Mouse (Mus musculus): ENCODE data around the gene Ipo7. TPM values are rescaled to one million over a fixed set of nuclear protein-coding genes. Genes with fewer than 3 reads are reported as not detected.

Ipo7 gene
- polyA plus RNA-seq, 1 experiment from 2014 or later, result 22.9 TPM

DNA sequence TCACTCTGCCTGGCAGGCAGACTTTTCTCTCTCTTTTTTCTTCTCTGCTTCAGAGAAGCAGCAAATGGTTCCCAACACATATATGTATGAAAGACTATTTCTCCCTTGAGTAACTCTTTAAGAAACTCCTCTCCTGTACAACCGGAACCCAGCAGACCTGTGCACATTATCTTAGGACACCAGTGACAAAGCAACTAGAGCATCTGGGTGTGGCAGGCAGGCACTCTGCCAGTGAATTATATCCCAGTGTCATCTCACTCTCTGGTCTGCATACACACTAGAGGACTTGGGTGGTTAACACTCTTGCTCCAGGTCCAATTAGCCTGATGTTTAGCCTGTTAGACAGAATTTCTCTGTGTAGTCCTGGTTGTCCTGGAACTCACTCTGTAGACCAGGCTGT is 9.6 kb upstream of the Ipo7 start:
- no peaks in the 10 kb centered on the region for H3K36me3 ChIP-seq (ENCODE audit: control insufficient read depth, insufficient read depth, low read length)
- H3K9me3 ChIP-seq (ENCODE audit: control insufficient read depth, low read length), result no peaks in the 10 kb centered on the region
- no peak overlapping the region for H3K4me2 ChIP-seq (ENCODE audit: low read depth, low read length)
- H3K27me3 ChIP-seq (replicated peaks; ENCODE audit: control insufficient read depth, insufficient read depth, low read length), result no peaks in the 10 kb centered on the region
- DNase-seq (ENCODE audit: low spot score) (no peak), ATAC-seq (ENCODE audit: low read depth) (no peak)
- H3K4me3 ChIP-seq (ENCODE audit: low read depth, low read length), result no peak overlapping the region
- no peaks in the 10 kb centered on the region for H3K4me1 ChIP-seq (ENCODE audit: control insufficient read depth, insufficient read depth, low read length)
- no peak overlapping the region for H3K27ac ChIP-seq (replicated peaks; ENCODE audit: low read depth, low read length)
- WGBS, result 94% methylated on average over 1 of the region's 1 CpGs
- no peak overlapping the region for H3K9ac ChIP-seq (ENCODE audit: low read depth, low read length)

DNA sequence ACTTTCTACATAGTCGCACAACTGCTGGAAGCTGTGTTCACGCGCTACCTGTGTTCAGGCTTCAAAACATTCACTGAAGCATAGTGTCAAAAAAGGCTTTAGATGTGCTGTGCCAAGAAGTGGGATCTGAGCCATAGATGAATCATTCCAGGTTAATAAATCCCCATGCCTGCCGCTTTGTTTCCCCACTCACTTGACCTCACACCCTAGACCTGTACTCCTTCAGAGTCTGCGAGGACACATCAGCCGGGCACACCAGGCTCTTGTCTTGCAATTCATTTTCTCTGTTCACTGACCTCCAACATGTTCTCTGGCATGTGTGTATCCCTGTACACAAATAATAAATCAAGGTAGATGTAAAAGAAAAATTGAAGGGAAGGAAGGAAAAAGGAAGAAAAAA is 9.0 kb upstream of the Ipo7 start:
- Histone ChIP-seq H3K36me3 (ENCODE audit: control insufficient read depth, insufficient read depth, low read length) (no peaks in the 10 kb centered on the region), H3K4me2 (ENCODE audit: low read depth, low read length) (no peak overlapping the region), H3K27me3 (replicated peaks; ENCODE audit: control insufficient read depth, insufficient read depth, low read length) (no peaks in the 10 kb centered on the region), H3K4me1 (ENCODE audit: control insufficient read depth, insufficient read depth, low read length) (no peaks in the 10 kb centered on the region), H3K9ac (ENCODE audit: low read depth, low read length) (no peak overlapping the region), H3K9me3 (ENCODE audit: control insufficient read depth, low read length) (no peaks in the 10 kb centered on the region), H3K4me3 (ENCODE audit: low read depth, low read length) (no peak overlapping the region), H3K27ac (replicated peaks; ENCODE audit: low read depth, low read length) (no peak overlapping the region)
- WGBS, result 88% methylated on average over 6 of the region's 6 CpGs
- ATAC-seq (ENCODE audit: low read depth) (no peak), DNase-seq (ENCODE audit: low spot score) (no peak)

DNA sequence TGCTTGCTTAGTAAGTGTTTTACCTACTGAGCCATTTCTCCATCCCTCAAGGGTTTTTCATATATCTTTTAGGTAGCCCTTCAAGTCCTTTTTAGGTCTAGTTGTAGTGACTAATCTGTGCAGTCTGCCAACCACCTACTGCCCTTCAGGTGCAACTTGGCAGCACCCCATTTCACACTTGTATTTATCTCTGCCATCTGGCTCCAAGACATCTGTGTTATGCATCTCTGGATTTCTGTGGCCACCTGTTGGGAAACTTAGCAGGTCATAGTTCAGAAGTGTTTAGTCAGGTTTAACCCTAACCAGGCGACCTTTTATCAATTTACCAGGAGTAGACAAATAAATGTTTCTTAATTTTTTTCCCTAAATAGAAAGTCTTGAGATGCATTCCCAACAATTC is 6.7 kb upstream of the Ipo7 start:
- H3K36me3 ChIP-seq (ENCODE audit: control insufficient read depth, insufficient read depth, low read length), result no peaks in the 10 kb centered on the region
- no peak overlapping the region for H3K4me2 ChIP-seq (ENCODE audit: low read depth, low read length)
- no peaks in the 10 kb centered on the region for H3K9me3 ChIP-seq (ENCODE audit: control insufficient read depth, low read length)
- H3K4me1 ChIP-seq (ENCODE audit: control insufficient read depth, insufficient read depth, low read length), result no peaks in the 10 kb centered on the region
- H3K27ac ChIP-seq (replicated peaks; ENCODE audit: low read depth, low read length), result no peak overlapping the region
- H3K9ac ChIP-seq (ENCODE audit: low read depth, low read length), result no peak overlapping the region
- ATAC-seq (ENCODE audit: low read depth) (no peak), DNase-seq (ENCODE audit: low spot score) (no peak)
- H3K27me3 ChIP-seq (replicated peaks; ENCODE audit: control insufficient read depth, insufficient read depth, low read length), result no peaks in the 10 kb centered on the region
- WGBS, result 48% methylated on average over 1 of the region's 1 CpGs
- H3K4me3 ChIP-seq (ENCODE audit: low read depth, low read length), result no peak overlapping the region

DNA sequence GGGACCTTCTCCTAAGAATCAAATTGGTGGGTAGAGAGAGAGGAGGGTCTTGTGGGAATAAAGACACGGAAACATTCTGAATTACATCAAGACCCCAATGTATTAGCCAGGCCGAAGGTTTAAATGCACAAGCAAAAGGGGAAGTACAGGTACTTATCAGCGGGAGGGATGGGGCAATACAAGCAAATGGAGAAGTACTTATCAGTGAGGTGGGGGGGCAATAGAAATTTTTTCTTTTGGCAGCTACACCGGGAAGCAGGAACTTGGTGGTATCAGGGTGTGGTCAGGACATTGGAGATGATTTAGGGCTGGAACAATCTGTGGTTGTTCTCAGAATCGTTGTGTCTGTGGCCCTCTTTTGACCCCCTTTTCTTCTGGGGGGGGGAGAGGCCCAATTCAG is 3.8 kb upstream of the Ipo7 start:
- ATAC-seq (ENCODE audit: low read depth) (no peak), DNase-seq (ENCODE audit: low spot score) (no peak)
- no peak overlapping the region for H3K9ac ChIP-seq (ENCODE audit: low read depth, low read length)

DNA sequence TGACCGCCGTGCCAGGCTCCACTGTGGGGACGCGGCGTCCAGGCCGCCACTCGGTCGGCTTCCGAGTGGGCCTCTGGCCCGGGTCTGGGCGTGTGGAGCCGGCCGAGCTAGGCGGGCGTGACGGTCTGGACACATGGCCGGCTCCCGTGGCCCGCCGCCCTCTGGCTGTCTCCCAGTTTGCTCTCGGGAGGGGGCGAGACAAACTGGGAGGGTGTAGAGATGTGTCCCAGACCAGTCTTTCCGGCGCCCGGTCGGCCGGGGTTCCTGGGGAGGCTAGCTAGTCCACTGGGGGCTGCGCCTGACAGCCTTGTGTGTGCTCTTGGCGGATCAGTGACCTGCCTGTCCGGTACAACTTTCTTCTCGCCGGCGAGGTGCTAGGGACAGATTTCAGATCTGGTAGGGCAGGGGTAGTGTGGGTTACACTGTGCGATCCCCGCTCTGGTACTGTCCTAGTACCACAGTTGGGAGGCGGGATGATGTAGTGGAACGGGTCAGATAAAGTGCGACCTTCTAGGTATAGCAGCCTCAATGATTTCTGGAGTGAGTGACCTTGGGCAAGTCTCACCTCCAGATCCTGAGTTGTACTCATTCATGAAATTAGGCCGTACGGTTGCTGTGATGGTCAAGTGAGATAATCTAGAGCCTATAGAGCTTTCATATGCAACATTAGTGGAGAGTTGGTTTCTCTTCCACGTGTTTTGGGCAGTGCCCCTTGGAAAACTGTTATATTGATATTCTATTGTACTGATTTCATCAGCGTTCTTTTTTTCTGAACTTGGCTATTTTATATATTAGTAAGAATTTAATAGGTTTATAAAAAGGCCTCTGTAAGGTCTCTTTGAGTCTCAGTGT is 783 bp downstream of the Ipo7 start:
- WGBS, result under 1% methylated on average over 20 of the region's 42 CpGs
- peak overlapping the region; percentile 98 for H3K4me3 ChIP-seq (ENCODE audit: low read depth, low read length)
- peak; percentile 78 for ATAC-seq (ENCODE audit: low read depth)
- peaks cover 9% of the 10 kb centered on the region for H3K4me1 ChIP-seq (ENCODE audit: control insufficient read depth, insufficient read depth, low read length)
- no peaks in the 10 kb centered on the region for H3K27me3 ChIP-seq (replicated peaks; ENCODE audit: control insufficient read depth, insufficient read depth, low read length)
- DNase-seq (ENCODE audit: low spot score), result peak; percentile 5
- H3K27ac ChIP-seq (replicated peaks; ENCODE audit: low read depth, low read length), result peak overlapping the region; percentile 94
- H3K36me3 ChIP-seq (ENCODE audit: control insufficient read depth, insufficient read depth, low read length), result no peaks in the 10 kb centered on the region
- peak overlapping the region; percentile 98 for H3K9ac ChIP-seq (ENCODE audit: low read depth, low read length)
- peak overlapping the region; percentile 76 for H3K4me2 ChIP-seq (ENCODE audit: low read depth, low read length)
- no peaks in the 10 kb centered on the region for H3K9me3 ChIP-seq (ENCODE audit: control insufficient read depth, low read length)

More for the DNA sequence above, 3.8 kb upstream of the Ipo7 start:
- no peaks in the 10 kb centered on the region for H3K36me3 ChIP-seq (ENCODE audit: control insufficient read depth, insufficient read depth, low read length)
- H3K4me2 ChIP-seq (ENCODE audit: low read depth, low read length), result no peak overlapping the region
- H3K4me1 ChIP-seq (ENCODE audit: control insufficient read depth, insufficient read depth, low read length), result no peaks in the 10 kb centered on the region
- 83% methylated on average over 5 of the region's 5 CpGs for WGBS
- no peaks in the 10 kb centered on the region for H3K27me3 ChIP-seq (replicated peaks; ENCODE audit: control insufficient read depth, insufficient read depth, low read length)
- H3K27ac ChIP-seq (replicated peaks; ENCODE audit: low read depth, low read length), result no peak overlapping the region
- H3K4me3 ChIP-seq (ENCODE audit: low read depth, low read length), result no peak overlapping the region
- H3K9me3 ChIP-seq (ENCODE audit: control insufficient read depth, low read length), result no peaks in the 10 kb centered on the region

DNA sequence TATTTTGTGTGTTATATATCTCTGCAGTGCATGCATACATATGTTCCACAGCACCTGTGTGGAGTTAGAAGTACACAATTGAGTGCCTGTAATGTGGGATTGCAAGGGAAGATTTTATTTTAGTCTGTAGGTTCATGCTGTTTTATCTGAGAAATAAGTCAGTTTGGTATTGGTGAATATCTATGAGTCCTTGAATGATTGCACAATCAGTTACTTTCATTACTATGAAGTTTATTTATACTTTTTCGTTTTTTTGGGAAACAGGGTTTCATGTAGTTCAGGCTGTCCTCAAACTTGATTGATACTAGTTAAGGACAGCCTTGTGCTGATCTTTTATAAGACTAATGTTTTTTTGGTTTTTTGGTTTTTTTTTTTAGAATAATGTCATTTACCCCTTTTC is 5.5 kb downstream of the Ipo7 start:
- H3K9ac ChIP-seq (ENCODE audit: low read depth, low read length), result no peak overlapping the region
- H3K4me1 ChIP-seq (ENCODE audit: control insufficient read depth, insufficient read depth, low read length), result peaks cover 9% of the 10 kb centered on the region
- no peak for ATAC-seq (ENCODE audit: low read depth)
- H3K4me2 ChIP-seq (ENCODE audit: low read depth, low read length), result no peak overlapping the region
- 85% methylated on average over 1 of the region's 1 CpGs for WGBS
- no peak overlapping the region for H3K4me3 ChIP-seq (ENCODE audit: low read depth, low read length)
- peaks cover 8% of the 10 kb centered on the region for H3K9me3 ChIP-seq (ENCODE audit: control insufficient read depth, low read length)
- H3K36me3 ChIP-seq (ENCODE audit: control insufficient read depth, insufficient read depth, low read length), result peaks cover 6% of the 10 kb centered on the region; the same call in 1 of the 2 replicates
- no peak overlapping the region for H3K27ac ChIP-seq (replicated peaks; ENCODE audit: low read depth, low read length)
- no peak for DNase-seq (ENCODE audit: low spot score)
- H3K27me3 ChIP-seq (replicated peaks; ENCODE audit: control insufficient read depth, insufficient read depth, low read length), result no peaks in the 10 kb centered on the region

DNA sequence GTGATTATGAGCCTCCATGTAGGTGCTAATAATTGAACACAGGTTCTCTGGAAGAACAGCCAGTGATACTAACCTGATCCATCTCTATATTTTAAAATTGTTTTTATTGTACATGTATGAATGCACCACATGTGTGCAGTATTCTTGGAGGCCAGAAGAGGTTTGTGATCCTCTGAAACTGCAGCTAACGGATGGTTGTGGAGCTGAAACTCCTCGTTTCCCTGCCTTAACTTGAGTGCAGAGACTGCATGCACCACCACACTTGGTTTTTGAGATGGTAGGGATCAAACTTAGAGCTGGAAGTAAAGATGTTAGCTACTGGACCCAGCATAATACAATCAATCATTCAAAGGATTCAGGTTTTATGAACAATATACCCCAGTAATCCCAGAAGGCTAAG is 8.5 kb downstream of the Ipo7 start:
- 68% methylated on average over 2 of the region's 2 CpGs for WGBS

DNA sequence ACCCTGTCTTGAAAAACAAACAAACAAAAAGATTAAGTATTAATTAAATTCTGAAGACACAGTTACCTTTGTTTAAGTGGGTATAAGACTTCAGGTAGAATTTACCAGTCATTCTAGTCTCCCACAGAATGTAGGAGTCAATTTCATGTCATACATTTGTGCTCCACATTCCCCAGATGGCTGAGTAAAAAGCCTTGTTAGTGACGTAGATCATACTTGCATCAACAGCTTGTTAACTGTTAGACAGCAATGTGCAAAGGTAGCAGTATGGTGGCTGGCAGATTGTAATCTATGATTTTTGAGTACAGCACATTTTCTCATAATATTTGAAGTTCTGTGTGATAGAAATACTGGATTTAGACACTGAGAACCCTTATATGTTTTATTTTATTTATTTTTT is 10.8 kb downstream of the Ipo7 start:
- 67% methylated on average over 1 of the region's 1 CpGs for WGBS
- no peak overlapping the region for H3K9ac ChIP-seq (ENCODE audit: low read depth, low read length)
- no peaks in the 10 kb centered on the region for H3K4me1 ChIP-seq (ENCODE audit: control insufficient read depth, insufficient read depth, low read length)
- no peaks in the 10 kb centered on the region for H3K27me3 ChIP-seq (replicated peaks; ENCODE audit: control insufficient read depth, insufficient read depth, low read length)
- DNase-seq (ENCODE audit: low spot score) (no peak), ATAC-seq (ENCODE audit: low read depth) (no peak)
- peaks cover 49% of the 10 kb centered on the region for H3K36me3 ChIP-seq (ENCODE audit: control insufficient read depth, insufficient read depth, low read length)
- peaks cover 8% of the 10 kb centered on the region for H3K9me3 ChIP-seq (ENCODE audit: control insufficient read depth, low read length)
- H3K4me2 ChIP-seq (ENCODE audit: low read depth, low read length), result no peak overlapping the region
- H3K4me3 ChIP-seq (ENCODE audit: low read depth, low read length), result no peak overlapping the region
- no peak overlapping the region for H3K27ac ChIP-seq (replicated peaks; ENCODE audit: low read depth, low read length)

More for the DNA sequence above, 8.5 kb downstream of the Ipo7 start:
- no peak for DNase-seq (ENCODE audit: low spot score)
- H3K27ac ChIP-seq (replicated peaks; ENCODE audit: low read depth, low read length), result no peak overlapping the region
- peaks cover 8% of the 10 kb centered on the region for H3K9me3 ChIP-seq (ENCODE audit: control insufficient read depth, low read length)
- H3K27me3 ChIP-seq (replicated peaks; ENCODE audit: control insufficient read depth, insufficient read depth, low read length), result no peaks in the 10 kb centered on the region
- H3K4me3 ChIP-seq (ENCODE audit: low read depth, low read length), result no peak overlapping the region
- H3K4me1 ChIP-seq (ENCODE audit: control insufficient read depth, insufficient read depth, low read length), result no peaks in the 10 kb centered on the region
- H3K9ac ChIP-seq (ENCODE audit: low read depth, low read length), result no peak overlapping the region
- no peak for ATAC-seq (ENCODE audit: low read depth)
- H3K4me2 ChIP-seq (ENCODE audit: low read depth, low read length), result no peak overlapping the region
- H3K36me3 ChIP-seq (ENCODE audit: control insufficient read depth, insufficient read depth, low read length), result peaks cover 30% of the 10 kb centered on the region; the same call in 1 of the 2 replicates

DNA sequence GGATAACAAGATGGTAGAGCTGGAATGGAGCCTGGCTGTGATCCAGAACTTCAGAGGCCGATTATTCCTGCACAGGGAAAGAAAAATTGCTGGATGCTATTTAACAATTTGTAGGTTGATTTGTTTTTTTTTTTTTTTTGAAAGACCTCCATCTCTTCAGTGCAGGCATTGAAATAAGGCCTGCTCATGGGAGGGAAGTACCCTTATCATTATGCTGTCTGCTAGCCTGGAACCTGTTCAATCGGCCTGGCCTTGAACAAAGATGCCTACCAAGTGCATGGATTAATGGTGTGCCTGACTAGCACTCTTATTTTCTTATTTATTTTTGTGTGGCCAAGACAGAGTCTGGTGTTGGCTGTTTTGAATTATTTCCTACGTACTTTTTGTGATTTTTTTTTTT is 12.3 kb downstream of the Ipo7 start:
- no peak overlapping the region for H3K27ac ChIP-seq (replicated peaks; ENCODE audit: low read depth, low read length)
- ATAC-seq (ENCODE audit: low read depth), result no peak

More for the DNA sequence above, 12.3 kb downstream of the Ipo7 start:
- Histone ChIP-seq H3K4me2 (ENCODE audit: low read depth, low read length) (no peak overlapping the region), H3K4me3 (ENCODE audit: low read depth, low read length) (no peak overlapping the region), H3K9me3 (ENCODE audit: control insufficient read depth, low read length) (no peaks in the 10 kb centered on the region), H3K4me1 (ENCODE audit: control insufficient read depth, insufficient read depth, low read length) (no peaks in the 10 kb centered on the region), H3K36me3 (ENCODE audit: control insufficient read depth, insufficient read depth, low read length) (peaks cover 57% of the 10 kb centered on the region), H3K9ac (ENCODE audit: low read depth, low read length) (no peak overlapping the region), H3K27me3 (replicated peaks; ENCODE audit: control insufficient read depth, insufficient read depth, low read length) (no peaks in the 10 kb centered on the region)
- 75% methylated on average over 3 of the region's 3 CpGs for WGBS
- DNase-seq (ENCODE audit: low spot score), result no peak
